Mouse (Mus musculus) adipocyte (in vitro differentiated cells): Measurements from ENCODE around the gene Foxl1.
"Not testable (repeated sequence)": the region's sequence is repeated elsewhere in the genome, so short reads cannot be mapped to it uniquely, and the experiment has no call there.

Source experiments
- DNase-seq: peaks from one replicate; pipeline ENCODE4 v3.0.0-alpha.2; 2016; ENCODE audit warnings: low spot score

Foxl1 gene

DNA sequence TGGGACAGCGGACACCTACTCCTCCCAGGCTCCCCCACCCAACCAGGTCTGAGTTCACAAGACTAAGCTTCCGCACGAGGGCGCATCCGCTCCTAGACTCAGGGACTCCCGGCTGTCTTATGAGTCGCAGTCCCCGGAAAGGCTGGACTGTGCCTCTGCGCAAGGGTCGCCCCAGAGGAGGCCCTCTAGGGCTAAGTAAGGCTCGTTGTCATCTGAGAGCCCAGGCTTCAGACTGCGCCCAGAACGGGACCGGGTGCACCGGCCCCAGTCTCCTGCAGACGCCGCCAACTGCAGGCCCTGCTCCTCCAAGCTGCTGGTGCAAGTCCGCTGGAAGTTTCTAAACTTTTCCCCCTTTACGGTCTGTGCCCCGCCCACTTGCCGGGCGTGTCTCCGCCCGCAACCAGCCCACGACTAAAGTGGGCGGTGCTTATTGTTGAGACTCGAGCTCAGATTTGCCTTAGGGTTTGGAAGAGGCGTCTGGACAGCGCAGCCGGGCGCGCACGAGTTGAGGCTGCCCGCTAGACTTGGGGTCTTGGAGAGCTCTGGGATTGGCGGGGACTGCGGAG, 2.3 kb upstream of the Foxl1 start:
- peak; percentile 91 for DNase-seq

DNA sequence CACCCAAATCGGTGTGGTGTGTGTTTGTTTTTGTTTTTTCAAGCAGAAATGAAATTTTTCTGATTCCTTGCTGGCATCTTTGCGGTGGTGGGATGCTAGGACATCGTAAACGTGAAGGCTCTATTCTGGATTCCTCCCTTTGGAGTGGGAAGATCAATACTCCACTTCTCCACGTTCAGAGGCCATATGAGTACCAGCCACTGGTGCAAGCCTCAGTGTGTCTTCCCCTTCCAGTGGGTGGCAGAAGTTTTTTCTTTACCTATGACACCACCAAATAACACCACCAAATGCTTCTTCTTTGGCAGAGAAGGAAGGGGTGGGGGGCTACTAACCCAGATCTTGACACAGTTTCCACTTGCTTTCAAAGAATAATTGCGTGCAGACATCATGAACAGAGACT, 1.5 kb upstream of the Foxl1 start:
- no peak for DNase-seq

DNA sequence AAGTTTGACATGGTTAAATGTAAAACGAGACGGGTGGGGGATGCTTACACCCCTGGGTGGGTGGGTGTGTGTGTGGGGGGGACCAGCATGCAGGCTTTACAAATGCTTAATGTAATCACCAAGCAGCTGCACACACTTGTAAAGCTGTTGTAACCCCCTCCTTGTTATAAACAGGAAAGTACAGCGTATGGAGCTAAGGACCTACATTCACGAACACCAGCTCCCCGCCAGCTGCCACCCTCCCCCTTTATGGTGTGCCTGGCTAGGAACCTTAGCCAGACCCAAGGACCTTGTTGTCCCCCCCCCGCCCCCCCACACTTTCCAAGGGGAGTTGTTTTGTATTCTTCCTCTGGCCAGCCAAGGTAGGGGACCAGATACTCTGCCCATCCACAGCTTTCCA, 1.0 kb upstream of the Foxl1 start:
- DNase-seq = no peak

- no peak for DNase-seq
These were observed 444 bp upstream of the Foxl1 start for GRCm38 (mm10) chr8:121127291-121127701.

- DNase-seq = no peak
These were observed 958 bp downstream of the Foxl1 start for GRCm38 (mm10) chr8:121128531-121129264.

- no peak for DNase-seq
These were observed 1.7 kb downstream of the Foxl1 start for GRCm38 (mm10) chr8:121129265-121129940.

GRCm38 (mm10) chr8:121130522-121130921, 2.8 kb downstream of the Foxl1 start:
- no peak for DNase-seq

DNA sequence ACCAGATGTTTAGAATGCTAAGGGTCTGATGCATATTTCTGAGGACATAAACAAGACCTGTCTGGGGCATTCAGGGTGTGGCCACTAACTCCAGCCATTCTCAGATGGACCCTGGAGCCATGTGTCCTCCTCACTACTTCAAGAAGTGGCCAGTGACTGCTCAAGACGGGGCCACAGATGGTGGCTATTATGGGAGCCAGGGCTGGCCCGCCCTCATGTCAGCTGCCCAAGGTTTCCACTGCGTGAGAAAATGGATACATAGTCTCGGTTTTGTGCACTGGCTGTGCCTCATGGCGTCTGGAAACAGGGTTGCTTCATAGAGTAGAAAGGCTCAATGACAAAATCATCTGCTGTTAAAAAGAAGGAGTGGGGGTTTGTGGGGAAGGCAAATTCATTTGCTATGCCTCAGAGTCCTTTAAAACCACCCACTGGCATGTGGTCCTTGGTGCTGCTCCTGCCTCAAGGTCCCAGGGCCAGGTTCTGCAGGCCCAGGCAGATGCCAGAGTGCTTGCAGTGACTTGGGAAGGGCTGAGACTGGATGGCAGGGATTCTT, 5.3 kb downstream of the Foxl1 start:
- DNase-seq = no peak

DNA sequence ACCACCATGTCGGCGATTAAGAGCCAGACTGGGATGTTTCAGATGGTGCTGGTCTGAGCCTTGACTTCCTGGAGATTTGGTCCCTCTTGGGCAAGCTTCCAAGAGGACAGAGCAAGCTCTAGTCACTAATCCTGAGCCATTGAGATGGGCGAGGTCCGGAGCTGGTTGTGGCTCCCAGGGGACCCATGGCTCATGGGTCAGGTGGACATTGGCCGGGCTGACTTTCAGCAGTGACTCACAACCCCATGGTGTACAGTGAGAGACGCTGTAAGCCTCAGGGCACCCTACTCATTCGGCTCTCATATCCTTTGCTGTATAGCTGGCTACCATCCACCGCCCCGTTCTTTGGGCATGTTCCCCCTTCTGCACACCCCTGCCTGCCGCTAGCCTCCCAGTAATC, 6.4 kb downstream of the Foxl1 start:
- peak; percentile 38 for DNase-seq

- no peak for DNase-seq
These were observed 6.8 kb downstream of the Foxl1 start for GRCm38 (mm10) chr8:121134512-121134911.

GRCm38 (mm10) chr8:121136856-121137255, 9.1 kb downstream of the Foxl1 start:
- DNase-seq = no peak

DNA sequence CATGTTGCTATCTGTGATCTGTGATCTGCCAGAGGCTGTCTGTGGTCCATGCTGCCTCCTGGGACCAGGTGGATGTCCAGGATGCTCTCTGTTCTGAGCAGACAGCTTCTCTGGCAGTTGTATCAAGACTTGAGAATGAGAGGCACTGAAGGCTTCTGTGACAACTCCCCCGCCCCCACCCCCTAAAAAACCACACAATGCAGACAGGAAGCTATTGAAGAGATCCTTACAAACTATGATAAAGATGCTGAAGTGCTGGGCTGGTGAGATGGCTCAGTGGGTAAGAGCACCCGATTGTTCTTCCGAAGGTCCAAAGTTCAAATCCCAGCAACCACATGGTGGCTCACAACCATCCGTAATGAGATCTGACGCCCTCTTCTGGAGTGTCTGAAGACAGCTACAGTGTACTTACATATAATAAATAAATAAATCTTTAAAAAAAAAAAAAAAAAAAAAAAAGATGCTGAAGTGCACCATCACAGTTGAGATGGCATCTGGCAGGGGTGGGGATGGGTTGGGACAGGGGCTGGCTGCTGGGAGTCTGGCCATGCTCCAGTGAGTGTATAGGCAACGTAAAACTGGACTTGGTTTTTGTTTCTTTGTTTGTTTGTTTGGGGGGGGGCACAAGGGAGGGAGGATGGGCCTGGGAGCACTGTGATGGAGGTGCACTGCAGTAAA, 17.9 kb downstream of the Foxl1 start:
- not testable (repeated sequence) for DNase-seq

DNA sequence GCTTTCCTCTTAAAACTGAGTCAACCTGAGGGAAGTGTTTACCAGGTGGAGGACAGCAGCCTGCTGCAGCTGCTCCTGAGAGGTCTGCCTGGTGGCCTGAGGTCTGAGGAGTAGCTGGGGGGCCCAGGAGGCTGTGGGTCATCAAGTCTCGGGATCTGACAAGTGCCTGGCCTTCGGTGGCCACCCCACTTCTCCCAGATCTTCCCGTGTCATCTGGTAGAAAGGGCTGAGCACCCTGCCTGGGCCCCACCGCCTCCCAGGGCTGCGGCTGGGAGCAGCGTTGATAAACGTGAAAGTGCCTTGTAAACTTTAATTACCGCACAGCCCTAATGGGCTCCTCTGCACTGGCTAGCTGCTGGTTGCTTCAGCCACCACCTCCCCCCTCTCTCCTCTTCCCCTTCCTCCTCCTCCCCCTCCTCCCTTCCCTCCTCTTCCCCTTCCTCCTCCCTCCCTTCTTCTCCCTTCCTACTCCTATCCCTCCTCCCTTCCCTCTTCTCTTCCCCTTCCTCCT, 20.9 kb downstream of the Foxl1 start:
- no peak for DNase-seq

GRCm38 (mm10) chr8:121152394-121152793, 24.7 kb downstream of the Foxl1 start:
- peak; percentile 80 for DNase-seq

DNA sequence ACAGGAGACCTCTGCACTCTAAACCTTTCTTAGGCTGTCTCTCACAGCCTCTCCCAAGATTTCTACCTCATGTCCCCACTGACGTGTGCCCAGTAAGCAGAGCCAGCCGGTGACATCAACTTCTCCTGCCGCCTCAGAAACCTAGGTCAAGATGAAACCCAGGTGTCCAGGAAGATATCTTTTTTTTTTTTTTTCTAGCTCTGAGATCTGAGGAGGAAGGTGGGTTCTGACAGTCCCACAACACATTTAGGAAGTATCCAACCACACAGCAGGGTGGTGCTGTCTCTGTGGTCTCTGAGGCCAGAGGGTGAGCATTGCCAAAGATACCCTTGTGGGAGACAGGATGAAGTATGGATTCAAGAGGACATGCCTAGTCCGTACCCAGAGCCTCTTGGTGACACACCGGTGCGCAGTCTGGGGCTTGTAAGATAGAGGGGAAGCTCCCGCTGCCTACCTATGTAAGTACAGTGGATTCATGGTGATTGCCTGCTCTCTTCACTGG, 29.3 kb downstream of the Foxl1 start:
- DNase-seq = no peak

- DNase-seq = no peak
These were observed 31.1 kb downstream of the Foxl1 start for GRCm38 (mm10) chr8:121158812-121159211.

DNA sequence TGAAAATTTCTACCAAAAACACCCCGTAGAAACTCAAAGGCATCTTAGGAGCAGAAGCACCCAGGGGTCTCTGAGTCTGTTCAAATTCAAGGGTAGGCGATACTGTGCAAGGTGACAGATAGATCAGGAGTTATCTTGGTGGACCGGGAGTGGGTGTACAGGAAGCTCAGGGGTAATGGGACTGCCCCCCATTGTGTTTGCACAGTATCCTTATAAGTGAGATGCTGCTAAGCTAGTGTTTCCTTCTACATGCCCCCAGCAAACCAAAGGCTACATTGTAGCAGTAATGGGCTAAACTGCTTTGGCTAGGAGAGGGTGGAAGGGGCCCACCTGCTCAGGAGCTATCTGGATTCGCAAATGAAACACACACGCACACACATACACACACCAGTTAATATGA, 33.7 kb downstream of the Foxl1 start:
- no peak for DNase-seq

DNA sequence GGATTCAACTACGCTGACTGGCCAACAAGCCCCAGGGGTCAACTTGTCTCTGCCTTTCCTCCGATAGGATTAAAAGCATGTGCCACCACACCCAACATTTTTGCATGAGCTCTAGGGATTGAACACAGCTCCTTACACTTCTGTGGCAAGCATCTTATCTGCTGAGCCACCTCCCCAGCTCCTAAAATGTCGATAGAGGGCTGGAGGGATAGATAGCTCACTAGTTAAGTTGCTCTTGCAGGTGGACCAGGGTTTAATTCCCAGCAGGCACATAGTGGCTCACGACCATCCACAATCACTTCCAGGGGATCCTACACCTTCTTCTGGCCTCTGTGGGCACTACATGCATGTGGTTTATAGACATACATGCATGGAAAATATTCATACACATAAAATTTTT, 34.7 kb downstream of the Foxl1 start:
- no peak for DNase-seq

DNA sequence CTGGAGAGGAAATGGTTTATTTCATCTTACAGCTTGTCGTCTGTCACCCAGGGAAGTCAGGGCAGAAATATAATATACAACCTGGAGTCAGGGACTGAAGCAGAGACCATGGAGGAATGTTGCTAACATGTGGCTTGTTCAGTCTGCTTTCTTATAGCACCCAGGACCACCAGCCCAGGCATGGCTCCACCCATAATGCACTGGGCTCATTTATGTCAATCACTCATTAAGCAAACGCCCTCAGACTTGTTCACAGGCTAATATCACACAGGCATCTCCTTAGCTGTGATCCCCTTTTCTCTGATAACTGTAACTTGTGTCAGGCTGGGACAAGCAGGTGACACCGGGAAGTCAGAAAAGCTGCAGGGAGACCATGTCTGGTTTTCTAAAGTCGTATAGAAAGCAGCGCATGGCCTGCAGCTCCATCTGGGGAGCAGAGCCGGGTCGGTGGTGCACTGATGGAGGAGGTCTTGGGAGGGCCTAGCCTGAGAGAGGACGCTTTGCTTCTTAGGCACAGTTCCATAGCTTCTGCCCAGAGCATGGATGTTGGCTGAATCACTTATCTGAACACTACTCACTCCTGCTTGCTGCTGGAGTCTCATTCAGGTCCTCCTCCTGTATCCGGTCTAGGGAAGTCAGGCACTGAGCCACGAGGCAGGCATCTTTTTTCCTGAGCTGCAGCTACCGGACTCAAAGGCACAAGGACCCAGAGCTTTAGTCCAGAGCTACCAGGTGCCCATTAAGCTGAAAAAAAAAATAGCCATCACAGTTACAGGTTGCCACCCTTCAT, 35.4 kb downstream of the Foxl1 start:
- DNase-seq = no peak

GRCm38 (mm10) chr8:121164017-121164469, 36.3 kb downstream of the Foxl1 start:
- peak; percentile 72 for DNase-seq

DNA sequence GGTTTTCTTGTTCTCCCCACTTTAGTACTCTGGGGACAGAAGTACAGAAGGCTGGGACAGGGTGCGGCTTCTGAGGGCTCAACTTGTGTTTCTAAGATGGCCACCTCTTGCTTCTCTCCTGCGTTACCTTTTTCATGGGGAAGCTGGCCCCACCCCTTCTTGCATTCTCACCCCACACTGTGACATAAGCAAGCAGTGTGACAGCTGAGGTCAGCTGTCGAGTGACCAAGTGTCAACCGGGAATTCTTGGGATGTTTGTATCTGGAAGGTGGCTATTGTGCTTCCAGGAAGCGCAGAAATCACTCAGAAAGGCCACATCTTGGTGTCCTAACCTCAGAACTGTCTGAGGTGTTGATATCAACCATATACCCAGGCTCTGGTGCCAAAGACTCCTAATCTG, 40.3 kb downstream of the Foxl1 start:
- DNase-seq = no peak
